Mouse (Mus musculus) CH12.LX (cell line): ENCODE measurements around the gene Map2.

Experiments used
- CHD2 ChIP-seq: IDR thresholded peaks from 2 replicates; pipeline ENCODE4 v1.6.1; 2011; ENCODE audit warnings: low read length, improper control_type of control experiment
- CTCF ChIP-seq, 2 experiments: IDR thresholded peaks in 1 of 2; conservative IDR thresholded peaks in 1 of 2; 2 replicates each; pipeline ENCODE4 v1.5.1; 2011 to 2012; ENCODE audit warnings: low read depth in 2 of 2, low read length in 2 of 2, improper control_type of control experiment in 1 of 2, inconsistent platforms in 1 of 2, mild to moderate bottlenecking in 1 of 2, moderate library complexity in 1 of 2
- EP300 ChIP-seq: IDR thresholded peaks from 2 replicates; pipeline ENCODE4 v1.6.1; 2011; ENCODE audit warnings: low read length, improper control_type of control experiment
- GABPA ChIP-seq: IDR thresholded peaks from 2 replicates; pipeline ENCODE4 v1.6.1; 2012; ENCODE audit warnings: low read depth, low read length, improper control_type of control experiment, inconsistent platforms; ENCODE audit not compliant: insufficient replicate concordance
- HCFC1 ChIP-seq: IDR thresholded peaks from 2 replicates; pipeline ENCODE4 v1.6.1; 2012; ENCODE audit warnings: low read depth, mild to moderate bottlenecking, inconsistent platforms, low read length, improper control_type of control experiment
- IRF4 ChIP-seq: IDR thresholded peaks from 2 replicates; pipeline ENCODE4 v1.6.1; 2014; ENCODE audit warnings: low read depth, mild to moderate bottlenecking, inconsistent platforms, low read length, improper control_type of control experiment
- MAFK ChIP-seq: IDR thresholded peaks from 2 replicates; pipeline ENCODE4 v1.6.1; 2011; ENCODE audit warnings: low read length, improper control_type of control experiment; ENCODE audit not compliant: insufficient replicate concordance
- MXI1 ChIP-seq: IDR thresholded peaks from 2 replicates; pipeline ENCODE4 v1.6.1; 2011; ENCODE audit warnings: mild to moderate bottlenecking, low read depth, low read length, improper control_type of control experiment
- PAX5 ChIP-seq: IDR thresholded peaks from 2 replicates; pipeline ENCODE4 v1.6.1; 2012; ENCODE audit warnings: low read length, inconsistent platforms, mixed read lengths
- POLR2A ChIP-seq: IDR thresholded peaks from 2 replicates; pipeline ENCODE4 v1.6.1; 2011; ENCODE audit warnings: low read depth, mild to moderate bottlenecking, improper control_type of control experiment, low read length
- POLR2AphosphoS2 ChIP-seq: IDR thresholded peaks from 2 replicates; pipeline ENCODE4 v1.6.1; 2011; ENCODE audit warnings: low read depth, low read length, improper control_type of control experiment

- TF ChIP-seq CTCF (conservative IDR thresholded peaks at IDR 0.05 in 1 of 2, IDR thresholded peaks at IDR 0.05 in 1 of 2; ENCODE audit: low read depth in 2 of 2, low read length in 2 of 2) = no peak
- TF ChIP-seq EP300 = no peak
- TF ChIP-seq POLR2A = no peak
- no peak for TF ChIP-seq HCFC1
- TF ChIP-seq MXI1 = no peak
- no peak for TF ChIP-seq CHD2
- no peak for TF ChIP-seq PAX5
- no peak for TF ChIP-seq IRF4
- TF ChIP-seq MAFK = no peak
- TF ChIP-seq GABPA = no peak
- TF ChIP-seq POLR2AphosphoS2 = no peak
These were observed 213.5 kb downstream of the Map2 start for GRCm38 (mm10) chr1:66388561-66388960.
